Mouse (Mus musculus): ENCODE results near the gene Adamts3.

Adamts3 gene

DNA sequence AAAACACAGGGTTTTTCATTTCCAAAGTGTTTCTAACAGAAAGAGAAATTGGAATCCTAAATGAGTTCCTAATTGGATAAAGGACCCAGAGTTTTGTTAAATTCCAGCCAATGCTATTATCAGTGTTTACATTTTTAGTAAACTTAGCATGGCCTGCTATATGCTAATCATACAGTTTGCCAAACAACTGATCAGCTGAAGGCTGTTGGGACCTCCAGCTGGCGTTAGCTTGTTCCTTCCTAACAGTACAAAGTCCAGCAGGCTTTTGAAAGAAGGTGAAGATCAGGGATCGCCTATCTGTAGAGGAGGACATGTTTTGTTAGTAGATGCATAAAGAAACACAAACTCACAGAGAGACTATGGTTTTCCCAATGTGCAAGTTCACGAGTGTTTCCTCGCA, 173.7 kb downstream of the Adamts3 start:
- no peak for DNase-seq (ENCODE audit: low spot score)

DNA sequence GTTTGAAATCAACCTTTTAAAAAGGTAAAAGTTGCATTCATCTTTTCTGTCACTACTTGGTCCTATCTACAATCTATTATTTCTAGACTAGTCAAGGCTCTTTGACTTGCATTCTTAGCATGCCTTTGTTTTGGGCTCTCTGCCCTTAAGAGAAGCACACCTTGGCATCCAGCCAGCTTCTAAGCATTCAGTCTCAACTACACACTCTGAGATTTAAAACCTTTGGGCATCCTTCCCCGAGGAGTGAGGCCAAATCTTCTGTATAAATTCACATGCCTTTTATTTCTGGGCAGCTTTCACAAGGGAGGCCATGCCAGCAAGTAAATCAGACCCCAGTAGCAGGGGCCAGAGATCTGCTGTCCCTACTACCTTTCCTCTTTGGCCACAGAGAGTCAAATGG, 178.9 kb downstream of the Adamts3 start:
- peak; percentile 21 for DNase-seq (ENCODE audit: low spot score)

DNA sequence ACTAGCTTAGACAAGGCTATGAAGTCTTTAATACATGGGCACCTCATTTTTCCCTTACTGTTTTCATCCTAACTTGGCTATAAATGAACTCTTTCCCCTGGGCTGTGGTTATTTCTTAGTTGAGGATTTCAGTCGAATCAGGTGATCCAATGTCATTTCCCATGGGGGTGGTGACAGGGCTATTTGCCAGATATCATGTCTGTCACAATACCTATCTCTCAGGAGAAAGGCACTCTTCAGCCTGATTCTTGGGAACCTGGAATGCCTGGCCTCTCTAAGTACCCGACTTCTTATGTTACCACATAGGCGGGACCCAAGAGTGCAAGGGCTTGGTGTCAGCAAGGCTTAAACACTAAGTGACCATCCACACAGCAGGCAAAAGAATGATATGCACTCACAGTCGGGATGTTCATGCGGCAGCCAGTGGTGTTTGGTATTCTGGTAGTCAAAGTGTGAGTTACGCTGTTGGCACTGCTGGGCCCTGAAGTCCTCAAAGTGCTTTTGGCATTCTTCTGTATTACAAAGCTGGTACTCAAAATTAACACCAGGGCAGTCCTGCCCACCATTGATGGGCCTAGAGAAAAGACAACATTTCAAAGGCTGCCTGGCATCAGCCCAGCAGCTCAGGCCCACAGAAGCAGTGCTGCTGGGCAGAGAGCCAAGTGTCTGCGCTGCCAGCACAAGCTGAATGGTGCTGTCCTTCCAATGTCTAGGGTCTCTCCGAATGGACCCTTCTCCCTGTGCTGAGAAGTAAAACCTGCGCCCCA, 181.7 kb downstream of the Adamts3 start:
- DNase-seq (ENCODE audit: low spot score): peak; percentile 10

DNA sequence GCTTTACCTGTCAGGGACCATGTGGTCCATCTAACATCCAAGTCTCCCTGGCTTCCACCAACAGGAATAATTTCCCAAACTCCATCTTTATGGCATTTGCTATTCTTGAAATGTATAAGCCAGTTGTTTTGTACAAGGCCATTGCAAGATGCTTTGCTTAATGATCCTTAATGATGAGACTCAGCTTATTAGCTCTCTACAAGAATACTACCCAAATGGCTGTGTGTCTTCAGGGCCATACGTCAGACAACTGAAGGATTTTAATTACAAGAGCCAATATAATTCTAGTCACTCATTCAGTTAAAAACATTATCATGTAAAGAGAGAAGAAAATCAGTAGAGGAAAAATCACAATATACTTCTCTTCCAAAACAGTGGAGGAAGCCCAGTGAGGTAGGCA, 195.3 kb downstream of the Adamts3 start:
- no peak for DNase-seq (ENCODE audit: low spot score)

DNA sequence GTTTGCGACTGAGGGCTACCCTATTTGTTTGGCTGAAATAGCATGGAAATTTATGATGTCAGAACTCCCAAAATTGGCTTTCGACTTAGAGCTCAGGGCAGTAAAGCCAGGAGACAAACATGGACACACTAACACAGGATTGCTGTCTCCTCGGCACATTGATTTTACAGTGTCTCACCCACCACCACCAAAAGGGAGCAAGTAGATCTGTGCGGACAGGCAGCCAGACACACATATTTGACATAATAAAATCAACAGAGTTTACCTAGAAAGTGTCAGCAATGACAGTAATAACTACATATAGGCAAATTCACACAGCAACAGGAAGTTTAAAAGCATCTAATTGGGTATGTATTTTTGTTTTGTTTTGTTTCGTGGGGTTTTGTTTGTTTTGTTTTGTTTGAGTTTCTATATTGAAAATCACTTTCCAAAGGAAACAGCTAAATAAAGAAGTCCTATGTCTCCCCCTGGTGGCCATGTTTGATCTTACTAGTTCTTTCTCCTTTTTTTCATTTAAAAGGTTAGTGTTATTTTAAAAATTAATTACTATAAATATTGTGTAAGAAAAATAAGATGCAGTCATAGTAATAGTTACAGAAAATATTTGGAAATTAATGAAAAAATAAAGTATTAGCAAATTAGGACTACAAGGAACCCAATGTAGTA, 203.1 kb downstream of the Adamts3 start:
- peak; percentile 50 for DNase-seq (ENCODE audit: low spot score)

DNA sequence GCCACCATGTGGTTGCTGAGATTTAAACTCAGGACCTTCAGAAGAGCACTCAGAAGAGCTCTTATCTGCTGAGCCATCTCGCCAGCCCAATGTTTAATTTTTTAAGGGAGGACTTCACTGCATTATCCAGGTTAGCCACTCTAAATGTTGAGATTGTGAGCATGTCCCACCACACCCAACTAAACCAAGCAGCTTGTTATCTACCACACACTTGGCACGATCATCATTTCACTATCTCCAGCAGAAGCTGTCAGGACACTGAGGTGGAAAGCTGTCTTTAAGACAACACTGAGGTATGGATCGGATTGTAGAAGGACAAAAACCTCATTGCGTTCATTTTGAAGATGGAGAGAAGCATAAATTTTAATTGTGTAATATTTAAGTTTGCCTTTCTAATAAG, 205.0 kb downstream of the Adamts3 start:
- DNase-seq (ENCODE audit: low spot score): no peak

DNA sequence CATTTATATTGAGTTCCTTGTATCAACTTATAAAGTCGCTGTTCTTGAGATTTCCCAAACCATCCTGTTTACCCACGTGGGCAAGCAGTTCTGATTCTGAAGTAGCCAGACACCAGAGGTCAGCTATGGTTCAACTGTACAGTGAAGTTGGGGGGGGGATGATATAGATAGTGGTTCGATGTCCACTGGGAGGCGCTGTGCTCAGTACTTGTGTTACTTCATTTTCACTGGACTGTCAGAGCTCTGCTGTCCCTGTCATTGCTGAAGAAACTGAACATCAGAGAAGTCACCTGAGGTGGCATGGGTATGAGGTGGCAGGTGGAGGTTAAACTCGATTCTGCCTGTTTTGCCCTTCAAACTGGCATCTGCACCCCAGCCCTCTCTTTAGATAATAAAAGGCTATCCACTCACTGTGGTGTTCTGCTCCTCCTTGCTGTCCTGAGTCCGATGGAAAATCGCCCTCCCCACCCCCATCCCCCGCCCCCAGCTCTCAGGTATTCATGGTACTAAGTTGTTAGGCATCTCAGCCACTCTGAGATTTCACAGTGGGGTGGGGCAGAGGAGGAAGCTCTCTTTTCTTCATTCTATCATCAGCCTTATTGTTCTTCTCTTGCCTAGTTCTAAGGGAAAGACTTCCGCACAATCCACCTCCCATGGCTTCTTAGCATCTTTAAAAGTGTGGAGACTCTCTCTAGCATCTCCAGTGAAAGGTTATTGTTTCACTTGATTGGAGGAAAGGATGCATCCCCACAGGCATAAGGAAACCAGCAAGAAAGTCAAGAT, 208.9 kb downstream of the Adamts3 start:
- no peak for DNase-seq (ENCODE audit: low spot score)

DNA sequence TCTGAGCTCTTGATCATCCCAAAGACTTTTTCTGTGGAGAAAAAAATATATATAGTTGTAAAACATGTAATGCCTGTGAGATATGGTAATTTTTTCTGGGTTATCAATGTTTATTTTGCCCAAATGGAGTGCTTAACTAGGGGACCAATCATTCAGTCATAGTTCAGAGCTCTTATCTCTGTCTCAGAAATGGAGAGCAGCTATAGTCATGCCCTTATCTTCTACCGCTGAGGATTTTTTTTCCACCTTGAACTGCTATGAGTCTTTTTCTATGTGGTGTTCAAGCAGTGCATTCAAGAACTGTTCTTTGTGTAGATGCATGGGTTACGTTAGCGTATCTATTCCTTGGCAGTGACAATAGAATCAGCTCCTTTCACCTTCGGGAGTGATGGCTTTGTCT, 210.2 kb downstream of the Adamts3 start:
- DNase-seq (ENCODE audit: low spot score): no peak

DNA sequence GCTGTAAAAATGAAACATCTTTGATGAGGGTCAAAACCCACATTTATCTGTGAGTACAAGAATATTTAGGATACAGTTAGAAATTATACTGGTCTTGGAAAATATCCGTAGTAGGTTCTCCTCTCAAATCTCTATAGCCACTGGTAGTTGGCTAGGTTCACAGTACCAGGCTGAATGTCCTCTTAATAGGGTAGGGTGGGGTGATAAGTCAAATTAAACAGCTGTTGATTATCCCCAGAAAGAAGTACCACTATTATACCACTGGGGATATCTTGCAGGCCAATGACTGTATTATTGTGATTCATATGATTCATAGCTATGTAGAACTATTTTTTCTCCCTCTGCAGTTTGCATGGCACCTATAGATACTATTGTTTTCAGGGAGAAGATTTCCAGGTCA, 228.8 kb downstream of the Adamts3 start:
- DNase-seq (ENCODE audit: low spot score): no peak

DNA sequence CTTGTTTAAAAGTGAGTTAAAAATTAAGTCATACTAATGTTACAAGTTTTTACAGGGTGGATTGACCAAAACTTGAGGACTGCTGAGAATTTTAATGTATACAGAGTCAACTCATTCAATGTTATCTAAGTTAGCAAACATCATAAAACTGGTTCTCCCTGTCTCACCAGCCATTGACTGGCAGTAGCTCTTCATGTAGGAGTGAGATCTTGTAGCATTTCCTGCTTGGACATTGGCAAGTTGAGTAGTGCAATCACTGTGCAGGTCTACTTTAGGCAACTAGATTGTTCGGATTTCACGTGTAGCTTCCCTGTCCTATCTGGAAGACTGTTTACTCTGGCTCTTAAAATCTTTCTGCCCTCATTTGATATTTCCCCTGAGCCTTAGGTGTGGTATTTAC, 229.3 kb downstream of the Adamts3 start:
- DNase-seq (ENCODE audit: low spot score): no peak

DNA sequence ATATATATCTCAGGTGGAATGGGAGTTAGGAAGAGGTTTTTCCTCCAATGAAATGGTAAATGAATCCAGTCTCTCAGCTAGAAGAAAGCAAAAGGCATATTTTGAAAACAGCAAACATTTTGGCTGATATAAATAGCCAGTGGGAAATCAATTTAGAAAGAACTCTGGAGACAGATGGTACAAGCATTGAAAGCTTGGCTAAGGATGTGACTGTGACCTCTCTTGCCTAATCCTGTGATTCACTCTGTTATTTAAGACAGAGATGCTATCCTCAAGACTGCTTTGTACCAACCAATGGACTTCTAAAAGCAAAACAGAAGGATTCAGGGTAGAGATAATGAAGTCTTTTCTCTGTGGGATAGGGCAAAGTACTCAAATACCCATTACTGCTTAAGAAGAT, 236.2 kb downstream of the Adamts3 start:
- no peak for DNase-seq (ENCODE audit: low spot score)

DNA sequence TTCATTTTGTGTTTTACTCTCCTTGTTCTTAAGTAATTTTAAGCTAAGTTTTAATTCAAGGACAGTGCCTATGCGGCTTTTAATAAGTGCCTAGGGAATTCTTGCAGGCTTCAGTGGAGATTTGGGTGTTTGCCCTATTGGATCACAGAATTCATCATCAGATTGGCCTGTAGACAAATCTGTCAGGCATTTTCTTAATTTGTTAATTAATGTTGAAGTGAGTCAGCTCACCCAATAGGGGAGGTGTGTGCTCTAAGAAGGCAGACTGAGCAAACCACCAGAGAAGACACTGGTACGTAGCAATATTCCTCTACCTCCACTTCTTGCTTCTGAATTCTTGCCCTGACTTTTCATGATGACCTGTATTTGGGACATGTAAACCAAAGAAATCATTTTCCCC, 247.7 kb downstream of the Adamts3 start:
- DNase-seq (ENCODE audit: low spot score): no peak

DNA sequence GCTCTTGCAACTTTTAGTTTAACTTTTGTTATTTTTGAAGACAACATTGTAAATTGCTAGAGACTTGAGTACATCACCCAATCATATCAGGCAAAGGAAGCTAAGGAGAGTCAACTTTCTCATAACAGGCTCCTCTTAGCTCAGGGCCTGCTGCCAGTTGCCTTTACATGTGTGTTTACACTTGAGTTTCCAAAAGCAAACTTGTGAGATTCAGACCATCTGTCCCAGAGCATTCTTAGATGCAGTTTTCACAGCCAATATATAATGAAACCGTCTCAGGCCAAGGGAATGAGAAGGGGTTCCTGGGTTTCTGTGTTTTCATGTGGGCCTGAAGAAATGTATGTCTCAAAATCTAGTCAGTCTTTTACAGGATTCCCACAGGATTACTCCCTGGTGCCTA, 251.5 kb downstream of the Adamts3 start:
- DNase-seq (ENCODE audit: low spot score): no peak

Data from ovary, postnatal 14 days (tissue).